Mouse (Mus musculus): ENCODE results near the gene Gm17087. TPM values are rescaled to one million over a fixed set of nuclear protein-coding genes. Genes with fewer than 3 reads are reported as not detected.

Gm17087 gene
- polyA plus RNA-seq, 1 experiment from 2014 or later = not detected

- H3K4me2 ChIP-seq = no peak overlapping the region
- H3K27ac ChIP-seq = no peak overlapping the region
- no peak overlapping the region for H3K9ac ChIP-seq
- 71% methylated on average over 14 of the region's 14 CpGs for WGBS (ENCODE audit: insufficient replicate concordance)
- no peaks in the 10 kb centered on the region for H3K27me3 ChIP-seq
- ATAC-seq (ENCODE audit: low read depth) (no peak), DNase-seq (no peak)
- no peaks in the 10 kb centered on the region for H3K4me1 ChIP-seq (replicated peaks)
- no peaks in the 10 kb centered on the region for H3K36me3 ChIP-seq
- no peak overlapping the region for H3K4me3 ChIP-seq (replicated peaks)
- H3K9me3 ChIP-seq (replicated peaks) = no peaks in the 10 kb centered on the region
These were observed 24.7 kb downstream of the Gm17087 start for GRCm38 (mm10) chr17:8541974-8542538.

DNA sequence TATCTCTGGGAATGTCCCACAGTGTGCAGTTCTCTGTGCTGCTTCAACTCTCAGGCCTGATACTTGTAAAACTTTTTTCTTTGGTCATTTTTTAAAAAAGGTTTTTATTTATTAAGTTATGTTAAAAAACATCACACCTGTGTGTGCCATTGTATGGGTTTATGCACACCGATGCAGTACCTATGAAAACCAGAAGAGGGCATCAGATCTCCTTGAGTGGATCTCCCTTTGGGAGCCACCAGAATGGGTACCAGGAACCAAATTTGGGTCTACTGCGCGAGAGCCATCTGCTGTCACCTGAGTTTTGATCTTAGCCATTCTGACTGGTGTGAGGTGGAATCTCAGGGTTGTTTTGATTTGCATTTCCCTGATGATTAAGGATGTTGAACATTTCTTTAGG, 28.6 kb downstream of the Gm17087 start:
- no peak for DNase-seq
- no peaks in the 10 kb centered on the region for H3K9me3 ChIP-seq (replicated peaks)
- no peaks in the 10 kb centered on the region for H3K4me1 ChIP-seq (replicated peaks)
- no peak overlapping the region for H3K4me3 ChIP-seq (replicated peaks)
- no peak overlapping the region for H3K27ac ChIP-seq
- H3K9ac ChIP-seq = no peak overlapping the region
- no peak overlapping the region for H3K4me2 ChIP-seq
- H3K27me3 ChIP-seq = no peaks in the 10 kb centered on the region
- WGBS (ENCODE audit: insufficient replicate concordance) = 46% methylated on average over 3 of the region's 3 CpGs
- H3K36me3 ChIP-seq = no peaks in the 10 kb centered on the region
- ATAC-seq (ENCODE audit: low read depth) = no peak

- 51% methylated on average over 6 of the region's 6 CpGs for WGBS (ENCODE audit: insufficient replicate concordance)
- Histone ChIP-seq H3K4me1 (replicated peaks) (no peaks in the 10 kb centered on the region), H3K4me2 (no peak overlapping the region), H3K4me3 (replicated peaks) (no peak overlapping the region), H3K36me3 (no peaks in the 10 kb centered on the region), H3K27ac (no peak overlapping the region), H3K27me3 (no peaks in the 10 kb centered on the region), H3K9me3 (replicated peaks) (no peaks in the 10 kb centered on the region), H3K9ac (no peak overlapping the region)
- ATAC-seq (ENCODE audit: low read depth) (no peak), DNase-seq (no peak)
These were observed 30.2 kb downstream of the Gm17087 start for GRCm38 (mm10) chr17:8536522-8536921.

DNA sequence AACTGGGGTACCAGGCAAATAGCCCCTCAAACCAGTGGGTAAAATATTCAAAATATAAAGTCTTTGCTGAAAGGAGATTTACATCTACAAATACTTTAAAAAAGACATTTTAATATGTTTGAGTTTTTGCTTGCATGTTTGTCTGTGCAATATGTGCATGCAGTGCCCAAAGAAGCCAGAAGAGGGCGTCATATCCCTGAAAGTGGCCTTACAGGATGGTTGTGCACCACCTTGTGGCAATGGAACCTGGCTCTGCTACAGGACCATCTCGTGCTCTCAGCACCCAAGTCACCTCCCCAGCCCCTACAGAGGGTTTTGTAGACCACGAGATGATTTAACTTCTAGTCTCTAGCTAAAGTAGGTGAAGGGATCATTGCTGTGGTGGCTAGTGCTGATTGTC, 32.9 kb downstream of the Gm17087 start:
- no peak overlapping the region for H3K4me2 ChIP-seq
- DNase-seq (no peak), ATAC-seq (ENCODE audit: low read depth) (no peak)
- H3K36me3 ChIP-seq = no peaks in the 10 kb centered on the region
- no peak overlapping the region for H3K9ac ChIP-seq
- no peak overlapping the region for H3K4me3 ChIP-seq (replicated peaks)
- WGBS (ENCODE audit: insufficient replicate concordance) = 32% methylated on average over 3 of the region's 3 CpGs
- H3K27ac ChIP-seq = no peak overlapping the region
- no peaks in the 10 kb centered on the region for H3K27me3 ChIP-seq
- no peaks in the 10 kb centered on the region for H3K9me3 ChIP-seq (replicated peaks)
- no peaks in the 10 kb centered on the region for H3K4me1 ChIP-seq (replicated peaks)

GRCm38 (mm10) chr17:8532609-8533008, 34.1 kb downstream of the Gm17087 start:
- H3K36me3 ChIP-seq = no peaks in the 10 kb centered on the region
- H3K9ac ChIP-seq = no peak overlapping the region
- H3K4me3 ChIP-seq (replicated peaks) = no peak overlapping the region
- H3K4me2 ChIP-seq = no peak overlapping the region
- WGBS (ENCODE audit: insufficient replicate concordance) = 63% methylated on average over 4 of the region's 4 CpGs
- DNase-seq = no peak
- no peaks in the 10 kb centered on the region for H3K9me3 ChIP-seq (replicated peaks)
- H3K27me3 ChIP-seq = peaks cover 4% of the 10 kb centered on the region
- ATAC-seq (ENCODE audit: low read depth) = no peak
- no peaks in the 10 kb centered on the region for H3K4me1 ChIP-seq (replicated peaks)
- no peak overlapping the region for H3K27ac ChIP-seq

GRCm38 (mm10) chr17:8528641-8529040, 38.1 kb downstream of the Gm17087 start:
- Histone ChIP-seq H3K27me3 (peaks cover 43% of the 10 kb centered on the region), H3K4me1 (replicated peaks) (0 out of 2 replicates have a peak, but pooled peaks cover 3% of the 10 kb centered on the region), H3K9me3 (replicated peaks) (no peaks in the 10 kb centered on the region), H3K36me3 (no peaks in the 10 kb centered on the region), H3K9ac (no peak overlapping the region), H3K4me2 (no peak overlapping the region), H3K27ac (no peak overlapping the region), H3K4me3 (replicated peaks) (no peak overlapping the region)
- DNase-seq = no peak
- WGBS (ENCODE audit: insufficient replicate concordance) = 53% methylated on average over 3 of the region's 3 CpGs
- no peak for ATAC-seq (ENCODE audit: low read depth)

- ATAC-seq (ENCODE audit: low read depth) = no peak
- H3K27ac ChIP-seq = no peak overlapping the region
- peaks cover 60% of the 10 kb centered on the region for H3K27me3 ChIP-seq
- no peak overlapping the region for H3K4me3 ChIP-seq (replicated peaks)
- DNase-seq = no peak
- H3K9me3 ChIP-seq (replicated peaks) = no peaks in the 10 kb centered on the region
- 9% methylated on average over 8 of the region's 9 CpGs for WGBS (ENCODE audit: insufficient replicate concordance)
- 0 out of 2 replicates have a peak, but pooled peaks cover 3% of the 10 kb centered on the region for H3K4me1 ChIP-seq (replicated peaks)
- H3K4me2 ChIP-seq = no peak overlapping the region
- no peak overlapping the region for H3K9ac ChIP-seq
- no peaks in the 10 kb centered on the region for H3K36me3 ChIP-seq
These were observed 39.9 kb downstream of the Gm17087 start for GRCm38 (mm10) chr17:8526815-8527261.

DNA sequence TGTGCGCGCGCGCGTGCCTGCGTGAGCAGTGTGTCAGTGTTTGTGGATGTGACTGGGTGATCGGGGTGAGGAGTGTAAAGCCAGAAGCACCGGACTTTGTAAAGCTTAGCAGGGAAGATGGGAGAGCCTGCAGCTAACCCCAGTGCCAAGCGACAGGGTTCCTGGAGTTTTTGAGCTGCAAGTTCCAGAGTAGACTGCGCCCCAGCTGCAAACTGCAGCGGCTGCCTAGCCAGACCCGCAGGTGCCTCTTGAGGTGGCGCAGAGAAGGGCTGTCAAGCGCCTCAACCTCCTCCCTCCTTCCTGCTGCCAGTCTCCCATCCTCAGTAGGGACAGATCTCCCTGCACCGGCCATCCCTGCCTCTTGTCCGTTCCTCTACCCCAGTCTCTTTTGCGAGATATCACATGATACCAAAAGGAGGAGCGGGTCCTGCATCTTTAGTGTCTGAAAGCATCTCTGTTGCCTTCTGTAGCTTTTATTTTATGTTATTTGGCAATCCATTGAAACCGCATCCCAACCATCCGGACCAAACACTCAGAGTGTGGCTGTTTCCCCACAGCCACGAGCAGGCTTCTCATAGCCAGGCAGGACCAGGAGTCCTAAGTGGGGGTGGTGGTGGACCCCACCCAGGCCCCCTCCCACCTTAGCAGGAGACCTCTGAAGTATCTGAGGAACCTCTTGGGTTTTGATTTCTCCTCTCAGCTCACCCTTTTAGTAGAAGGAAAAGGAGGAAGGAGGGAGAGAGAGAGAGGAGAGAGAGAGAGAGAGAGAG, 40.6 kb downstream of the Gm17087 start:
- DNase-seq (no peak), ATAC-seq (ENCODE audit: low read depth) (no peak)
- Histone ChIP-seq H3K27ac (no peak overlapping the region), H3K4me3 (replicated peaks) (no peak overlapping the region), H3K27me3 (peaks cover 62% of the 10 kb centered on the region), H3K4me2 (no peak overlapping the region), H3K36me3 (no peaks in the 10 kb centered on the region), H3K9me3 (replicated peaks) (no peaks in the 10 kb centered on the region), H3K9ac (no peak overlapping the region), H3K4me1 (replicated peaks) (0 out of 2 replicates have a peak, but pooled peaks cover 3% of the 10 kb centered on the region)
- WGBS (ENCODE audit: insufficient replicate concordance) = 8% methylated on average over 21 of the region's 21 CpGs

- ATAC-seq (ENCODE audit: low read depth) = no peak
- no peaks in the 10 kb centered on the region for H3K36me3 ChIP-seq
- no peaks in the 10 kb centered on the region for H3K9me3 ChIP-seq (replicated peaks)
- 0 out of 2 replicates have a peak, but pooled peaks cover 3% of the 10 kb centered on the region for H3K4me1 ChIP-seq (replicated peaks)
- 6% methylated on average over 22 of the region's 22 CpGs for WGBS (ENCODE audit: insufficient replicate concordance)
- no peak within 1 kb of the TSS for H3K9ac ChIP-seq
- H3K27me3 ChIP-seq = peaks cover 68% of the 10 kb centered on the region
- no peak within 1 kb of the TSS for H3K27ac ChIP-seq
- H3K4me3 ChIP-seq (replicated peaks) = peak within 1 kb of the TSS; percentile 33
- H3K4me2 ChIP-seq = peak within 1 kb of the TSS; percentile 55
- DNase-seq = no peak
These were observed 41.5 kb downstream of the Gm17087 start, which contains the start of gene Pde10a for GRCm38 (mm10) chr17:8525225-8525721. Gene Pde10a, plus strand, starts transcription at chr17:8525372.

- H3K4me3 ChIP-seq (replicated peaks) = peak overlapping the region; percentile 33
- peaks cover 68% of the 10 kb centered on the region for H3K27me3 ChIP-seq
- H3K27ac ChIP-seq = no peak overlapping the region
- H3K9me3 ChIP-seq (replicated peaks) = no peaks in the 10 kb centered on the region
- no peaks in the 10 kb centered on the region for H3K36me3 ChIP-seq
- no peak overlapping the region for H3K9ac ChIP-seq
- ATAC-seq (ENCODE audit: low read depth) (no peak), DNase-seq (no peak)
- 0 out of 2 replicates have a peak, but pooled peaks cover 3% of the 10 kb centered on the region for H3K4me1 ChIP-seq (replicated peaks)
- peak overlapping the region; percentile 55 for H3K4me2 ChIP-seq
- WGBS (ENCODE audit: insufficient replicate concordance) = 1% methylated on average over 45 of the region's 45 CpGs
These were observed 42.2 kb downstream of the Gm17087 start for GRCm38 (mm10) chr17:8524387-8525165.

GRCm38 (mm10) chr17:8523986-8524385, 42.8 kb downstream of the Gm17087 start:
- peak overlapping the region; percentile 55; the same call in 1 of the 2 replicates for H3K4me2 ChIP-seq
- DNase-seq = no peak
- H3K9ac ChIP-seq = no peak overlapping the region

More at GRCm38 (mm10) chr17:8523986-8524385, 42.8 kb downstream of the Gm17087 start:
- no peak for ATAC-seq (ENCODE audit: low read depth)
- WGBS (ENCODE audit: insufficient replicate concordance) = 23% methylated on average over 3 of the region's 3 CpGs
- Histone ChIP-seq H3K27me3 (peaks cover 71% of the 10 kb centered on the region), H3K36me3 (no peaks in the 10 kb centered on the region), H3K4me3 (replicated peaks) (no peak overlapping the region), H3K9me3 (replicated peaks) (no peaks in the 10 kb centered on the region), H3K27ac (no peak overlapping the region), H3K4me1 (replicated peaks) (0 out of 2 replicates have a peak, but pooled peaks cover 3% of the 10 kb centered on the region)

All from liver, embryonic 13.5 days (tissue).